Mouse (Mus musculus) liver, embryonic 14 days (tissue): Measurements from ENCODE around the gene Ogfr. TPM values are rescaled to one million over a fixed set of nuclear protein-coding genes. Genes with fewer than 3 reads are reported as not detected.

Source experiments
- polyA plus RNA-seq: library from polyadenylated mRNA; depleted of rRNA; stranded (reverse); fragments of >200 nt; gene quantifications from 2 replicates; pipeline ENCODE4 v1.2.3, GENCODE M21; 2012; rRNA removed

Gene Ogfr
- polyA plus RNA-seq = 27.8 and 27.9 TPM in 2 replicates

DNA sequence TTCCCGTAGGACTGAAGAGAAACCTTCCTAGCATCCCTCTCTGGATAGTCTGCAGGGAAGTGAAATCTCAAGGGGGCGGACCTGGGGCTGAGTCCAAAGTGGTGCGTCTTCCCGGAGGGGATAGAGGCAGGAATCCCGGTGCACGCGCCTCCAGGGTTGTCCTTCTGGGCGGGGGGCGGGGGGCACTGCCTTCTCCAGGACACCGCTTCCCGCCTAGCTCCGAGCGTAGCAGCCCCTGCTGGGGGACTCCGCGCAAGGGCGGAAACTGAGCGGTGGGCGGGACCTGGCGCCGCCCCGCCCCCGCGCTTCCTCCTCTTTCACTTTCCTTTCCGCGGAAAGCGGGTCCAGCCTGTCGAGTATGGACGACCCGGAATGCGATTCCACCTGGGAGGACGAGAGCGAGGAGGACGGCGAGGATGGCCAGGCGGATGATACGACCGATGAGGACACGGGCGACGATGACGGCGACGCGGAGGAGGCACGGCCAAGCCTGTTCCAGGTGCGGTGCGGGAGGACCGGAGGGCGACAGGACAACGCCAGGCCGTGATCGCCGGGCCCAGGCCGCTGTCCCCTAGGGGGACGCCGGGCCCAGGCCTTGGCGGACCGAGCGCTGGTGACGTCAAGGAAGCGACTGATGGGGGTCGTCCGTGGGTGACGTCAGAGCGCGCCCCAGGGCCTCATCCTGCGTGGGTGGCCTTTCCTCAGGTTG lies at the start of gene Ogfr:
Gene Ogfr (plus strand): TSS at position 123 of the 709 bp plus-strand sequence.

DNA sequence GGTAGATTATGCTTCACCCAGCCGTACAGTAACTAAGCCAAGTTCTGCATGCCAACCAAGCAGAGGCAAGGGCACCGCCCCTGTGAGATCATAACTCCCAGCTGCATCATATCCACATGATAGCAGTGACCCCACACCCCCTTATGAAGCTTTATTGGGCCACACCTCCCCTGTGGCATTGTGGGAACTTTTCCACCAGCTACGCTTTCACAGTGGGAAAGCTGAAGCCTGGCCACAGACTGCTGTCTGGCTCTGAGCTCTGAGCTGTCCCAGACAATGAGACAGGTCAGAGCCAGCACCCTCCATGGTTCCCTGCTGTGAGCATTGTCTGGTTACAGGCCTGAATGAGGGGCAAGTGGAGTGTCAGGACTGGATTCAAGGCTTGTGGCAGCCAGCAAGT lies 8.0 kb upstream of the Ogfr start, which contains the start of gene Mrgbp:
Gene Mrgbp (plus strand): TSS at position 303 of the 400 bp plus-strand sequence.

DNA sequence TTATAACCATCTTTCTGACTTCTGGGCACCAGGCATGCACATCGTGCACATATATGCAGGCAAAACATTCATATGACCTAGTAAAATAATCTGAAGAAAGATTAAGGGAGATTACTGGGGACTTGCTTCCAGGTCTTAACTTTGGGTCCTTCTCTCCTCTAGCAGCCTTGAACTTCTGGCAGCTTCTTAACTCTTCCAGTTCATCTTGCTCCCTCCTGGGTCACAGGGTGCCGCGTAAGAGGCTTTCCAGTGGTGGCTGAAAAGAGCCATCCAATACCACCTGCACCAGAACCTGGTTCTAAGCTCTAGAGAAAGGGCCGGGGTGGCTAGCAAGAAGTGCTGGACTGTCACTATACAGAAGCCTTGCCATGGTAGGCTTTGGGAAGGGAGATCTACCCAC lies 8.4 kb downstream of the Ogfr start, which contains the start of gene Col9a3:
Gene Col9a3 (plus strand): TSS at position 301 of the 400 bp plus-strand sequence.

DNA sequence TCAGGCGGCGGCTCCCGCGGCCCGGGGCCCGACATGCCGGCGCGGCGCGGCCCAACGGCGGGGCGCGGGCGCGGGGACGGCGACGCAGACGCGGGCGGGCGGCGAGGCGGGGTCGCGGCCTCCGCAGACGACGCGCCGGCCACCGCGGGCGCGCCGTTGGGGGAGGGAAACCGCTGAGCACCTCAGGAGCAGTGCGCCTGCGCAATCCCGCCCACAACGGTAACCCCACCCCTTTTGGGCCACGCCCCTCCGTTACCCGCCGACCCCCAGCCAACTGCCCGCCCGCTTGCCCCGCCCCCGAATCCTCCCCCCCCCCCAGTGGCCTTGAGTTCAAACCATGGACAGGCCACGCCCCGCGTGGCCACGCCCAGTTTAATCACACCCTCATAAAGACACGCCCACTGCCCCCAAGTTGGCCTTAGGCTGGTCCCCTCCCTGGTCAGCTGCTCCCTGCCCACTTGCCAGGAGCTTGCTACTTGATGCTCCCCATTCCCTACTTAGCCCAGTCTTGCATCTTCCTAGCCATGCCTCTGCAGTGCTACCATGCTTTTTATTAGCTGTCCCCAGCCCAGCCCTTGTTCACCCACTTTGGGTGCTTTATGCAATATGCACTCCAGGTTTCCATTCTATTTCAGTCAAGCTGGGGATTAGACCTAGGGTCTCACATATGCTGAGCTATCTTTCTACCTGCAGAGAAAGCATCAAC lies 53.7 kb downstream of the Ogfr start, which contains the start of gene Tcfl5:
Gene Tcfl5 (minus strand): TSS at position 154 of the 706 bp plus-strand sequence.

Other genes with a start within 250 kb of the Ogfr start
- gene Slco4a1, start 133.0 kb upstream of the Ogfr start, polyA plus RNA-seq = 0.74 and 0.75 TPM in 2 replicates
- 0.02 and 0.03 TPM in 2 replicates for gene Ntsr1, start 89.3 kb upstream of the Ogfr start, polyA plus RNA-seq
- gene Mrgbp, start 7.9 kb upstream of the Ogfr start, polyA plus RNA-seq = 11.1 and 11.2 TPM in 2 replicates
- 0.59 and 0.95 TPM in 2 replicates for gene Col9a3, start 8.5 kb downstream of the Ogfr start, polyA plus RNA-seq
- 0.16 and 0.22 TPM in 2 replicates for gene Tcfl5, start 53.5 kb downstream of the Ogfr start, polyA plus RNA-seq
- gene Dido1, start 120.8 kb downstream of the Ogfr start, polyA plus RNA-seq = 12.2 and 13.5 TPM in 2 replicates
- gene Gid8, start 120.9 kb downstream of the Ogfr start, polyA plus RNA-seq = 79.5 and 97.1 TPM in 2 replicates
- gene Slc17a9, start 136.0 kb downstream of the Ogfr start, polyA plus RNA-seq = 6.7 and 7.2 TPM in 2 replicates
- not detected in 2 replicates for gene Bhlhe23, start 187.7 kb downstream of the Ogfr start, polyA plus RNA-seq